Mouse (Mus musculus) splenic B cell, adult 2 months (primary cell): ENCODE data around the gene Hmx3.

Source experiments
- DNase-seq: peaks from one replicate; pipeline ENCODE4 v3.0.0-alpha.2; 2011; ENCODE audit warnings: low read depth, low spot score
- H3K27me3 ChIP-seq: 2 replicates; pipeline ENCODE4 v1.6.1; 2012; ENCODE audit warnings: mild to moderate bottlenecking, low read length, moderate library complexity, mixed read lengths; ENCODE audit not compliant: control insufficient read depth, poor library complexity, insufficient read depth, severe bottlenecking
- H3K36me3 ChIP-seq: 2 replicates; pipeline ENCODE4 v1.6.1; 2012; ENCODE audit warnings: mild to moderate bottlenecking, low read length, moderate library complexity, mixed read lengths; ENCODE audit not compliant: control insufficient read depth, poor library complexity, insufficient read depth, severe bottlenecking

The Hmx3 gene

GRCm38 (mm10) chr7:131551931-131552741 is 9.5 kb downstream of the Hmx3 start:
- H3K27me3 ChIP-seq = peaks cover 3% of the 10 kb centered on the region; the same call in 1 of the 2 replicates
- DNase-seq = no peak
- H3K36me3 ChIP-seq = no peaks in the 10 kb centered on the region

DNA sequence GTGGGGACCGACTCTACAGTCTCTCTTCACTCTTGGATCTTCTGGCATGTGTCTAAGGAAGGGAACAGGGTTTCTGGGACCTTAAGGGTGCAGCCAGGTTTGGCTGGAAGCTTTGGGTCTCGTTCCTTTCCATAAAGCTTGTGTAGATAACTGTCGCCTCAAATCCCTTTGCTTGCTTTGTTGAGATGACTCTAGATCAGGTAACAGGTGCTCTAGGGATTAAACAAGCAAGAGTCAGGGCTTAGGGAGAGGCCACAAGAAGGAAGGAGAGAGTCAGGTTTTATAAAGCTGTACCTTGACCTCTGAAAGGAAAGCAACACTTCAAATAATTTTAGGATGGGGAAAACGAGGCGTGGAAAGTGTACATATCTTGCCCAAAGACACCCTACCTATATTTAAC is 10.1 kb downstream of the Hmx3 start:
- H3K36me3 ChIP-seq = no peaks in the 10 kb centered on the region
- no peak for DNase-seq
- peaks cover 3% of the 10 kb centered on the region; the same call in 1 of the 2 replicates for H3K27me3 ChIP-seq

GRCm38 (mm10) chr7:131553771-131554175 is 11.1 kb downstream of the Hmx3 start:
- peaks cover 3% of the 10 kb centered on the region; the same call in 1 of the 2 replicates for H3K27me3 ChIP-seq
- no peaks in the 10 kb centered on the region for H3K36me3 ChIP-seq
- peak; percentile 66 for DNase-seq

DNA sequence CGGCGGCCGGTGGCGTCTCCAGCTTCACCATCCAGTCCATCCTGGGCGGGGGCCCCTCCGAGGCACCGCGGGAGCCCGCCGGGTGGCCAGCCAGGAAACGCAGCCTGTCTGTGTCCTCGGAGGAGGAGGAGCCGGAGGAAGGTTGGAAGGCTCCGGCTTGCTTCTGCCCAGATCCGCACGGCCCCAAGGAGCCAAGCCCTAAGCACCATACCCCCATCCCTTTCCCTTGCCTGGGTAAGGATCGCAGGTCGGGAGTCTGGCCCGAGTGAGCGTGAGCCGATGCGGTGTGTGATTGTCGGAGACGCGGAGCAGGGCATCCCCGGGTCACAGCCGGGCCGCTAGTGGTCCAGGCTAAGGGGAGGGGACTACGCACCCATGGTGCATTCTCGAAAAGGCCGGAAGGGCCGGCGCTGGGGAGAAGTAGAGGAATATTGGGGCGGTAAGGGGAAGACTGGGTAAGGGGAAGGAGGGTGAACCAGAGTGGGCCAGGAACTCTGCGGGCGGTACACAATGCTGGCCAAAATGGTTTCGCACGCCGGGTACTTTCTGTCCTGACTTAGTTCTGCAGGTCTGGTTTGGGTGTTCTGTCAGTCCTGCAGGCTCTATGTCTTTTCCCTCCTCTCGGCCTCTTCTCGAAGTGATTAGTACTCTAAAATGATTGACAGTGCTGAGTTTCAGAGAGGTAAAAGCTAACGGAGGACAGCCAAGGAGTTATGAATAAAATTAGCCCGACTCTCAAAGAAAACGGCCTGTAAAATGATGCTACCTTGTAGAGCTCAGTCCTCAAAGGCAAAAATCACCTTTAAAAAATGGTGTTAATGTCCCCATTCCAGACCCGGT is 11.9 kb downstream of the Hmx3 start:
- peak; percentile 33 for DNase-seq
- Histone ChIP-seq H3K36me3 (no peaks in the 10 kb centered on the region), H3K27me3 (peaks cover 3% of the 10 kb centered on the region; the same call in 1 of the 2 replicates)

- Histone ChIP-seq H3K36me3 (no peaks in the 10 kb centered on the region), H3K27me3 (peaks cover 3% of the 10 kb centered on the region; the same call in 1 of the 2 replicates)
- DNase-seq = peak; percentile 57
Measured at GRCm38 (mm10) chr7:131555301-131556081, 12.8 kb downstream of the Hmx3 start.

- H3K36me3 ChIP-seq = no peaks in the 10 kb centered on the region
- peaks cover 3% of the 10 kb centered on the region; the same call in 1 of the 2 replicates for H3K27me3 ChIP-seq
- peak; percentile 36 for DNase-seq
Measured at GRCm38 (mm10) chr7:131556116-131556515, 13.4 kb downstream of the Hmx3 start.

DNA sequence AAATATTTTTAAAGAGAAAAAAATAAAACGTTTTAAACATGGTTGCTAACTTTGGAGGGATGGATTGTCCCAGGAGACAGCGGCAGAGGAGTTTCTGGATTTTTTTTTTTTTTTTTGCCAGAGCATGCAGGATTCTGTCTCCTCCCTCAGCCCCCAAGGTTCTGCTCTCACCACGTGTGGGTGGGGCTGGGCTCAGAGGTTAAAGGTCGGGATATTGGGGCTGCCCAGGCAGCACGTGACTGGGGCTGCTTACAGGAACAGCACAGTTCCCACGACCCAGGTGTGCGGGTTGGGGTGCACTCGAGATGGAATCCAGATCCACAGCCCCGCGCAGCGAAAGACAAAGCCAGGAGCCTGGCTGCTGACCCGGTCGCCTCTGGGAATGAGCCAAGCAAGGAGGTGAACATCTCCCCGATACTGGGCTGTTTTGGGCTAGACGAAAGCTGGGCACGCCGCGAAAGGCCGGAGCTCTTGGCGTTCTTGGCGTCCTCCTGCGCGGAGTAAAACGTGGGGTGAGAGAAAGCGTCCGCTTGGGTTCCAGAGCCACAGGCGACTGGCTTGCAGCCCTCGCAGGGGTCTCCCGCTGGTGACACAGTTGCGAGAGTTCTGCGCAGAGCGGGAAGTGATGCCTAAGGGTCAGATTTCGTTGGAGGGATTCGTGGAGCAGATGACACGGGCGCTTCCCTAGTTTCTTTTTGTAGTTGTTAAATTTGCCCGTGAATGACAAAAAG is 14.0 kb downstream of the Hmx3 start:
- DNase-seq = peak; percentile 36

DNA sequence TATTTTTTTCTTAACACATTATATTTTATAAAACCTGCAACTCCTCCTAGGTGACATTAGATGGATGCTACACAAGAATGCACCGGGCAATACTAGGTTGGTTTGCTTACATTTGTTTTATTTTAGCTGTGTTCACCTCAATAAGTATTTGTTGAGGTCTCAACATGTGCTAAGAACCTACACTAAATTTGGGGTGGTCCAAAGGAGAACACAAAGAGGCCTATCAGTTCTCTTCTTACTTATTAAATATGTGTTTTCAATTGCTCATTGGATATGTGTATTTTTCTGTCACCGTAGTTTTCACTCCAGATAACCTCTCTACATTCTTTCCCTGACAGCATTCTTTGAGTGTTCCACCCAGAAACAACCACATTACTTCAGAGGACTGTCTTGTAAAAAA is 15.1 kb downstream of the Hmx3 start:
- H3K27me3 ChIP-seq = peaks cover 3% of the 10 kb centered on the region; the same call in 1 of the 2 replicates
- H3K36me3 ChIP-seq = no peaks in the 10 kb centered on the region; the same call in 1 of the 2 replicates
- DNase-seq = no peak

More for the DNA sequence above, 14.0 kb downstream of the Hmx3 start:
- H3K36me3 ChIP-seq = no peaks in the 10 kb centered on the region
- H3K27me3 ChIP-seq = peaks cover 3% of the 10 kb centered on the region; the same call in 1 of the 2 replicates

- Histone ChIP-seq H3K27me3 (peaks cover 2% of the 10 kb centered on the region; the same call in 1 of the 2 replicates), H3K36me3 (peaks cover 5% of the 10 kb centered on the region; the same call in 1 of the 2 replicates)
- DNase-seq = peak; percentile 97
Measured at GRCm38 (mm10) chr7:131559986-131560696, 17.5 kb downstream of the Hmx3 start, which contains the start of gene Bub3. TSS of gene Bub3 (plus strand) at chr7:131560222.

GRCm38 (mm10) chr7:131560697-131561042 is 18.0 kb downstream of the Hmx3 start:
- DNase-seq = no peak
- no peaks in the 10 kb centered on the region for H3K27me3 ChIP-seq
- peaks cover 5% of the 10 kb centered on the region; the same call in 1 of the 2 replicates for H3K36me3 ChIP-seq

DNA sequence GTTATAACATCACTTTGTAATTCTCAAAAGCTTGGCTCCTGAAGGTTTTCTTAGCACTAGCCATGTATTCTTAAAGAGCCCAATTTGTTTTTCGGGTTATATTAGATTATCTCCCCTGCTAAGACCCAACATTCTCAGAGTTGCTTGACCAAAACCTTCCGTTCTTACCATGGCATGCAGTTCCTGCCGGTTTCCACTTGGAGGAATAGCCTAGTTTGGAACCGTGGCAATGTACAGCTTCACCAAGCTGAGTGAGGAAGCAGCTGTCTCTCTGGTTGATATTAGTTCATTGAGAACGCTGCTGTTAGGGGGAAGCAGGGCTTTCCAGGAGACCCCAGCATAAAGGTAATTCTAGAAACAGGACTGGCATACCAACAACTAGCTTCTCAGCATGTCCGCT is 32.6 kb downstream of the Hmx3 start:
- no peak for DNase-seq
- no peaks in the 10 kb centered on the region for H3K27me3 ChIP-seq
- H3K36me3 ChIP-seq = peaks cover 13% of the 10 kb centered on the region

GRCm38 (mm10) chr7:131582178-131582577 is 39.5 kb downstream of the Hmx3 start:
- Histone ChIP-seq H3K36me3 (no peaks in the 10 kb centered on the region), H3K27me3 (no peaks in the 10 kb centered on the region)
- DNase-seq = no peak

- Histone ChIP-seq H3K27me3 (no peaks in the 10 kb centered on the region), H3K36me3 (no peaks in the 10 kb centered on the region)
- no peak for DNase-seq
Measured at GRCm38 (mm10) chr7:131585551-131585950, 42.9 kb downstream of the Hmx3 start.
